Mouse (Mus musculus): ENCODE data around the gene Creb3l4.

DNA sequence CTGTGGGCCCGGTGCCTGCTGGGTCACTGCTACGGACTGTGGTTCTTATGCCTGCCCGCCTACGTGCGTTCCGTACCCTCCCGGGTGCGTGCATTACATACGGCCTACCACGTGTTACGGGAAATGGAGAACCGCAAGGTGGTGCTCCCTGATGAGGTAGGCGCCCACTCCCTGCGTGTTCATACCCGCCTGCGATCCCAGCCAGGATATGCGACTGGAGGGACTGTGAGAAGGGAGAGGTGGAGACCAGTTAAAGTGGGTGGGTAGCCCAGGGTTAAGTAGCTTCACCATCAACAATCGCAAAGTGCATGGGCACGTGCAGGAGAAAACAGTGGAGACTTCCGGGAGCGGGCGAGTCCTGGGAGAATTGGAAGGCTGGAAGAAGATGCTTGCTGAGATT is 30.5 kb upstream of the Creb3l4 start:
- no peak for TF ChIP-seq CTCF (IDR thresholded peaks at IDR 0.05; ENCODE audit: low read depth)
- TF ChIP-seq EP300 (IDR thresholded peaks at IDR 0.05; ENCODE audit: low read depth), result no peak

Measured in liver, embryonic 14.5 days (tissue).